ENCODE assay signal across 23 mouse cellular contexts in genomic region chr13:93757514-93757913, GRCm38 (mm10).
"Had no signal": no experiment of that assay in that cellular context is flagged by ENCODE, and none has a peak within 500 bp of the region (broad histone marks: within the 10 kb centered on the region; RNA-seq: fewer than 3 reads in every experiment).

No protein-coding gene starts in this region.

- DNase-seq: forebrain, postnatal 0 days; gastrocnemius, postnatal 14 days; gastrocnemius, postnatal 36 days; heart, adult 18-20 months; heart, postnatal 14 days; heart, postnatal 36 days; kidney, adult 11 months; kidney, adult 8-10 months; kidney, postnatal 10 days; kidney, postnatal 25 days; kidney, postnatal 4 days; liver had no signal

- H3K9me3 ChIP-seq: heart, embryonic 13.5 days; heart, embryonic 15.5 days; hindbrain, embryonic 13.5 days; hindbrain, embryonic 15.5 days; limb, embryonic 10.5 days; limb, embryonic 12.5 days had no signal

- H3K4me1 ChIP-seq: heart, embryonic 15.5 days had no signal

- H3K27ac ChIP-seq: heart, embryonic 13.5 days; heart, embryonic 15.5 days; hindbrain, embryonic 15.5 days; hindbrain, postnatal 0 days; layer of hippocampus, adult 2 months; left cerebral cortex, adult 2 months; limb, embryonic 10.5 days; limb, embryonic 12.5 days had no signal

- ATAC-seq: forebrain, postnatal 0 days; hindbrain, postnatal 0 days; intestine, embryonic 16.5 days had no signal

- H3K27me3 ChIP-seq: heart, embryonic 13.5 days; heart, embryonic 15.5 days; hindbrain, embryonic 13.5 days; hindbrain, embryonic 15.5 days; limb, embryonic 12.5 days had no signal

- H3K9ac ChIP-seq: forebrain, postnatal 0 days; heart, embryonic 13.5 days; heart, embryonic 15.5 days; hindbrain, embryonic 13.5 days; hindbrain, embryonic 15.5 days; limb, embryonic 12.5 days had no signal

- H3K4me2 ChIP-seq: heart, embryonic 11.5 days; heart, embryonic 13.5 days; heart, embryonic 15.5 days; hindbrain, embryonic 13.5 days; hindbrain, embryonic 15.5 days; limb, embryonic 12.5 days had no signal

- H3K4me3 ChIP-seq: heart, embryonic 13.5 days; heart, embryonic 15.5 days; hindbrain, embryonic 13.5 days; hindbrain, embryonic 15.5 days; layer of hippocampus, adult 2 months; left cerebral cortex, adult 2 months; limb, embryonic 10.5 days; limb, embryonic 12.5 days had no signal

- H3K36me3 ChIP-seq: heart, embryonic 13.5 days; heart, embryonic 15.5 days; hindbrain, embryonic 13.5 days; hindbrain, embryonic 15.5 days; limb, embryonic 10.5 days; limb, embryonic 12.5 days had no signal
